Mouse (Mus musculus): ENCODE results near the gene Tnr.

Gene Tnr

GRCm38 (mm10) chr1:159704925-159705324 lies 181.4 kb downstream of the Tnr start:
- no peak for DNase-seq (ENCODE audit: low read depth in 1 of 2, low spot score in 2 of 2)

- no peak for DNase-seq (ENCODE audit: low read depth in 1 of 2, low spot score in 2 of 2)
Observed at GRCm38 (mm10) chr1:159716301-159716700, 192.7 kb downstream of the Tnr start.

DNA sequence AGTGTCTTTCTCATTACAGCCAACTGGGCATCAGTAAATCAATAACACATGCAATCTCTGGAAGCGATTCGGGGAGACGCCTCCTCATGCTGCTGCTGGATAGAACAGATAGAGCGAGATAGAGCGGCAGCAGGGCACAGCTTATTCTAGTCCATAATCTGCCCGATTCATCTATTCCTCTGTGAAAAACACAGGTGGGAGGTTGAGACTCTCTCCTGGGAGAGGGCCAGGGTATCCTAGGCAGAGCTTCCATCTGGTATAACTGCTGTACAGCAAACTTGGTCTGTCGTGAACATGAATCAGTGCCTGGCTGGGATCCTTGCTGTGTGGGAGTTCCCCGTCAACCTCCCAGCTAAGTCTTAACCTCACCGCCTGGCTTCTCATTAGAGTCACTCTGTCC lies 193.4 kb downstream of the Tnr start:
- no peak for DNase-seq (ENCODE audit: low read depth in 1 of 2, low spot score in 2 of 2)

DNA sequence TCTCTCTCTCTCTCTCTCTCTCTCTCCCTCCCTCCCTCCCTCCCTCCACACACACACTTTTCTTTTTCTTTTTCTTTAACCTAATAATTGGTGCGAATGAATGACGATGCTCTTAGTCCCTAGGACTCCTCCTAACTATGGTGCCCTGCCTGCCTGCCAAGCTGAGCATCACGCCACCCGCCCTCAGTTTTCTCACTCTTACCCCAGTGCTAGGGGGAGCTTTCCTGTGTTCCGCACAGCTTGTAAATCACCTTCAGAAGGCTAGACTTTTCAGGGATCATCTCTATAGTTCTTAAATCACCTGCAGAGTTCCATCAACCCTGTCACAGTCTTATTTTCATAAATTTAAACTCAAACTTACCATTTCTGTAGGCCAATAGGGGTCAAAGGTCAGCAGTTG lies 200.2 kb downstream of the Tnr start:
- no peak for DNase-seq (ENCODE audit: low read depth in 1 of 2, low spot score in 2 of 2)

DNA sequence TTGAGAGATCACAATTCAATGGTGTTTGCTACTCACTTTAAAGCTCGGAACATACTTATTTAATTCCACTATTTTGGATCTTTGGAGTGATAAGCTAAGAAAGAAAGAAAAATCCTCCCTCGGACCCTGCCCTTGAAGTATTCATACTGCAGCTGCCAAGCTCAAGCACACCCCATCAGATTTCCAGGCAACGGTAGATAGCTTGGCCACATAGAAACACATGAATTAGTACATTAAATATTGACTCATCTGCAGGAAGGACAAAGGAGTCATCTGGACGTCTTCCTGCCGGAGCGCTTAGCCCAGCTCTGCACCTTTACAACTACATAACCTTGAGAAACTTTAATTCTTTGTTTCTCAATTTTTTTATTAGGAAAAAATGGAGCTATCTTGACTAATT lies 205.7 kb downstream of the Tnr start:
- DNase-seq (ENCODE audit: low read depth in 1 of 2, low spot score in 2 of 2) = no peak

DNA sequence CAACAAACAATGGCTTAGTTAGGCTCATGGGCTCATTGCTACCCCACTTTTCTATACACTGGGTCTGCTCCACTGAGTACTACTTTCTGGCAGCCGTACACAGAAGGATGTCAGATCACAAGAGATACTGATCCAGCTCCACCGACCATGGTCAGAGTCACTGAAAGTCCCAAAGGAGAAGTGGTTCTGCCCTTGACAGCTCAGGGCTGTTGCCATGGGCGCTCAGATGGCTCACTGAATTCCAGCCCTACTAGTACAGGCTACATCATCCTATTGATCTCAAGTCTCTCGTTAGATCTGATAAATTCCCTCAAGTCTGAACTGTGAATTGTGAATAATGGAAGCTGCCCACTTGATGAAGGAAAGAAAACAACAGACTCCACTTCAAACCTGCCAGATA lies 207.3 kb downstream of the Tnr start:
- DNase-seq (ENCODE audit: low read depth in 1 of 2, low spot score in 2 of 2) = no peak

DNA sequence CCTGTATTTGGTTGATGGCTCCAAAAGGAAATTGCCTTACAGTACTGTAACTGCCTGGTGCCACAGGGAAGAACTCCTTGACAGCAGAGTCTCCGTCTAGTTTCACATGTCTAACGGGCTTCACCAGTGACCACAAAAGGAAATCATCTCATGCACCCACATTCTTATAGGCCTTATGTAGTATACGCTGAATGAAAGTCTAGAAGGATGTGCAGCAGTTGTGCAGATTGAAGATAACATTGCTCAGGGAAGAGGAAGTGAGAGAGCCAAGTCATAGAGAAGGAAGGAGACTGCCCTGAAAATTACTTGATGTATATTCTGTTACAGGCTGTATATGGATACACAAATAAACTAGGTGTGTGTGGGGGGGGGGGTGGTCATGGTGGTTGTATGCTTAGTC lies 211.5 kb downstream of the Tnr start:
- peak in 1 of 2 experiments; percentile 3 for DNase-seq (ENCODE audit: low read depth in 1 of 2, low spot score in 2 of 2)

GRCm38 (mm10) chr1:159739478-159739877 lies 215.9 kb downstream of the Tnr start:
- DNase-seq (ENCODE audit: low read depth in 1 of 2, low spot score in 2 of 2) = no peak

DNA sequence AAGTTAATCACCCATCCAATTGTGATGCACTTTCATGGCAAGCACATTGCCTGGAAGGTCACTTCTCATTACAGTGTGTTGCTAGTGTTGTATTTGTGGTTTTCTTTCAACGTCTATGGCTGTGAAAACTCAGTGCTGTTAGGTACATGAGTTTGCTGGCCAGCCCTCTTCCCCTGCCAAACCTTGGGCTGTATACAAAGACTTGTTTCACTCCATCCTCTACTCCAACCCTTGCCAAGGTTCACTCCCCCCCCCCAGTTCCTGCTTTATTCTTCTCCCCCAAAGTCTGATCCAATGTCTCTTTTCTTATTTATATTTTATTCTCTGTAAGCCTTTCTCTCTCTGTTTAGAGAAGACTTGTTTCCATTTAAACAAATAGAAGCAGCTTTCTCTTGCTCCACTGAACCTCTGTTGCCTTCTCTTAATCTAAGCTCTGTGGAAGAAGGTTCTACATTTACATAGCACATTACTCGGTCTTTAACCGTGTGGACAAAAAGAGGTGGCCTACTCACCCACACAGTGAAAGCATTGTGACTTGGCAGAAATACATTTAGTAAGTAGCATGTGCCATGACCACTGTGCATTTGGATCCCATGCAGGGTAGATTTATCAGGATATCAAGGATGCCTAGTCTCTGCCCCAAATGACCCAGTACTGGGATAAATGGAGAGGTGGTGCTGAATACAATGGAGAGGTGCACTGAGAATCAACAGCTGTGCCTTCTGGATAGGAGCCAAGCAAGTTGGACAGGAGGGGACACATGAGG lies 217.9 kb downstream of the Tnr start:
- DNase-seq (ENCODE audit: low read depth in 1 of 2, low spot score in 2 of 2) = no peak

DNA sequence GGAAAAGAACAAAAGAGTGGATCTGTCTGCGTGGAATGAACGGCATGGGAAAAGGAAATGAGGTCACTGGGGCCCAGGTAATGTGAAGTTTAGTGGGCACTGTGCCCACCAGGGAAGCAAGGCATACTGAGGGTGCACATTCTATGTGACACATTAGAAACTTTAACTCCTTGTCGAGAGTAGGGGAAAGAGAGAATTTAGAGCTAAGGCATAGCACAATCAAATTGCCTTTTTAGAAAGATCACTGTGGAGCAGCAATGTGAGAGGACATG lies 218.4 kb downstream of the Tnr start:
- DNase-seq (ENCODE audit: low read depth in 1 of 2, low spot score in 2 of 2) = no peak

GRCm38 (mm10) chr1:159743744-159744253 lies 220.2 kb downstream of the Tnr start:
- no peak for DNase-seq (ENCODE audit: low read depth in 1 of 2, low spot score in 2 of 2)

DNA sequence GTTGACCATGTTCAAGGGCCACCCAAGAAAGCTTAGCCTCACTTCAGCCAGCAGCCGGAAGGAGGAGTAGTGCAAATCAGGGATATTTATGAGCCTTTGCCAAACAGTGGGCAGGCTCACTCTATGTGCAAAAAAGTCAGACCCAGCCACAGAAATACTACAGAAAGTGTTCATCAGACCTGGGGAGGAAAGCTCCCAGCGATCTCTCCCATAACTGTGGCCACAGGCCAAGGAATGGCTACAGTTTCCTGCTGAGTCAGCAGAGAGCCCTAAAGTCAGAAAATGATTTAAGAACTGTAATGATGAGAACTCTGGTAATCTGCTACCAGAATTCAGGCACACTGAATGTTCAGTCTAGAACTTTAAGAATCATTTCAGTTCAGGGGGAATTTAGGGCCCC lies 221.7 kb downstream of the Tnr start:
- DNase-seq (ENCODE audit: low read depth in 1 of 2, low spot score in 2 of 2) = no peak

GRCm38 (mm10) chr1:159747969-159748368 lies 224.4 kb downstream of the Tnr start:
- no peak for DNase-seq (ENCODE audit: low read depth in 1 of 2, low spot score in 2 of 2)

- no peak for DNase-seq (ENCODE audit: low read depth in 1 of 2, low spot score in 2 of 2)
Observed at GRCm38 (mm10) chr1:159750411-159750810, 226.8 kb downstream of the Tnr start.

GRCm38 (mm10) chr1:159750876-159751275 lies 227.3 kb downstream of the Tnr start:
- DNase-seq (ENCODE audit: low read depth in 1 of 2, low spot score in 2 of 2) = no peak

- DNase-seq (ENCODE audit: low read depth in 1 of 2, low spot score in 2 of 2) = no peak
Observed at GRCm38 (mm10) chr1:159760970-159761369, 237.4 kb downstream of the Tnr start.

GRCm38 (mm10) chr1:159763901-159764300 lies 240.3 kb downstream of the Tnr start:
- DNase-seq (ENCODE audit: low read depth in 1 of 2, low spot score in 2 of 2) = no peak

DNA sequence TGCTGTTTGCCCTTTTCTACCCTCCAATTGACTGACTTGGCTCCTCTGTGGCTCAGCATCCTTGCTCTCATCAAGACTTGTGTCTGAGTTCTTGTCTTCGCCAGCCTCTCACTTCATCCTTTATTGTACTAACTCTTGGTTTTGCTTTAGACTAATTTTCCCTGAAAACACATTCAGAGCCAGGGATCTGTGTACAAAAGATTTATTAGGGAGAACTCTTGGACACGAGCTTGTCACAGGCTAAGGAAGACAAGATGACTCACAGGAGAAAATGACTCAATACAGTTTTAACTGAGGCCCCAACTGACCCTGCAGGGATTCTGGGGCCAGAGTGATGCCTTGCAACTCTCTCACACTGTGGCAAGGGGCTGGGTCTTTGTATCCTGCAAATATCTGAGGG lies 241.3 kb downstream of the Tnr start:
- no peak for DNase-seq (ENCODE audit: low read depth in 1 of 2, low spot score in 2 of 2)

DNA sequence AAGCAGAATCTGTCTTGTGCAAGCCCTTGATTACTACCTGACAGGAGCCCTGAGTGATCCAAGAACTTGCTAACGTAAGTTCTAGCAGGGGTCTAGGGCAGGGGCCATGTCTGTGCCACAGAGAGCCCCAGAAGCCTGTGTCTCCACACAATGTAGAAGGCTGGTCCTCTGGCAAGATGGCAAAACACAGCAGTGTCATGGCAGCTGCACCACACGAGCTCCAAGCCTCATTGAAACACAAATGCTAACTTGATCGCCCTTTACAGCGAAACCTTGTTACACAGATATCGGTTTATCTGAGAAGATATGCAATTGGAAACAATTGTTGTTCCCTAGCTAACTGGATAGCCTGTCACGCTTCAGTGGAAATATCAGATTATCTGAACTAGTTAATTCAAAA lies 246.4 kb downstream of the Tnr start:
- no peak for DNase-seq (ENCODE audit: low read depth in 1 of 2, low spot score in 2 of 2)

DNA sequence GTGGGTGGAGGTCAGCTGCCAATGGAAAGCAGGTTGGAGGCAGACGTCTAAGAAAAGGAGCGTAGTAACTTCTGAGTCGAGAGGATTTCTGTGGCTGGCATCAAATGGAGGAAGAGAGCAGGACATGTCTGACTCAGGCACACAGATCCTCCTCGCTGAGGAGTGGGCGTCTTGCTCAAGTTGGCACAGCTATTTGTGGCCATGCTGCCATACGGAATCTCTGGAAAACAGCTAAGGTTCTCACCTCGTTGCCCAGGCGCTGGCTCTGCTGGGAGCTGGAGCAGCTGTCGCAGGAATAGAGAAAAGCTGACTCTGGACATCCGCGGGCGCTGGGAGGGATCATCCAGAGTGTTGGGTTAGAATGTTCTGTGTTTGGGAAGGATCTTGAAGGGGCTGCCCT lies 250.1 kb downstream of the Tnr start:
- no peak for DNase-seq (ENCODE audit: low read depth in 1 of 2, low spot score in 2 of 2)

- no peak for DNase-seq (ENCODE audit: low read depth in 1 of 2, low spot score in 2 of 2)
Observed at GRCm38 (mm10) chr1:159775168-159775567, 251.6 kb downstream of the Tnr start.

DNA sequence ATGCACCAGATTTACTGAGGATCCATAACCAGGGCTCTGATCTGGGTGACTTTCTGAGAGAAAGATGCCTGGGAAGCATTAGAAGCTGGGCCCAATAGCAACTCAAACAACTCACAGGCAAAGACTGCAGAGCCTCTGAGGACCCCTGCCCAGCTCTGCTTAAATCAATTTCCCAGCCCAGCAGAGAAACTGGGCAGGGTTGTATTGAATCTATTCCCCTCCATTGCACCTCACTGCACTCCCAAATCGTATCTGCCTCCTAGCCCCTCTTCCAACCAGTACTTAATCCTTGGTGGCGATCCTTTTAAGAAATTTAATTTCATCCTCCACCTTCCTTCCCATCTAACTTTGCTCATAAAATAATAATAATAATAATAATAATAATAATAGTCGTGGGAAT lies 253.5 kb downstream of the Tnr start:
- no peak for DNase-seq (ENCODE audit: low read depth in 1 of 2, low spot score in 2 of 2)

DNA sequence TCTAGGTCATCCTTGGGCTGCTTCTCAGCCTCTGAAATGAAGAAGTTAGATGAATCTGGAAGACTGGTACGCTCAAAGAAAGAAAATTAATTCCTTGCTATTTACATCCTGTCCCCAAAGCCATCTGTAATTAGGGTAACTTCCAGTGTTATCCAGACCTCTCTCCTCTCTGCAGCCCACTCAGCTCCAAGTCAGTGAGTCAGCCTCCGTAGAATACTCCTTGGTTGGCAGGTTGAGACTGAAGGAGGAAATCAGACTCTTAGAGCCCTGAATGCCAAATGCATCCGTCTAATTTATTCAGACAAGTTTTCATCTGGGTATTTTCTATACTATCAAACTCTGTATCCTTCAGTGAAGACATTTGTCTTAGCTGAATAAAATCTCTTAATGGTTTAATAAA lies 255.9 kb downstream of the Tnr start:
- no peak for DNase-seq (ENCODE audit: low read depth in 1 of 2, low spot score in 2 of 2)

GRCm38 (mm10) chr1:159783842-159784241 lies 260.3 kb downstream of the Tnr start:
- DNase-seq (ENCODE audit: low read depth in 1 of 2, low spot score in 2 of 2) = no peak

All from monocyte, adult 2 months (primary cell).